Mouse (Mus musculus) brain, embryonic 14.5 days (tissue): ENCODE data around the gene Daglb.

Source experiments
- CTCF ChIP-seq: fragments of 200-500 bp; IDR thresholded peaks from 2 replicates; pipeline ENCODE4 v1.5.1; 2012; ENCODE audit warnings: inconsistent platforms, mild to moderate bottlenecking, moderate library complexity, borderline replicate concordance; ENCODE audit not compliant: insufficient read depth, insufficient read length; ENCODE audit errors: extremely low read depth
- POLR2A ChIP-seq: fragments of 200-500 bp; IDR thresholded peaks from 2 replicates; pipeline ENCODE4 v1.6.1; 2012; ENCODE audit warnings: mild to moderate bottlenecking, inconsistent platforms, borderline replicate concordance; ENCODE audit not compliant: poor library complexity, insufficient read depth, insufficient read length, severe bottlenecking; ENCODE audit errors: extremely low read depth

- TF ChIP-seq CTCF (no peak), POLR2A (no peak)
Measured at GRCm38 (mm10) chr5:143489749-143490342, 25.5 kb downstream of the Daglb start.
